Mouse (Mus musculus) adrenal gland, postnatal 25 days (tissue): ENCODE measurements around the gene Hist1h4j. TPM values are rescaled to one million over a fixed set of nuclear protein-coding genes. Genes with fewer than 3 reads are reported as not detected.

Source experiments
- DNase-seq: peaks from one replicate; pipeline ENCODE4 v3.0.0; 2021; ENCODE audit warnings: mixed read lengths
- microRNA-seq, 2 experiments: library from miRNA; unstranded; fragments of <30 nt; microRNA quantifications; one replicate each; pipeline ENCODE4 v1.2.0; 2021
- total RNA-seq: library from RNA; stranded (reverse); gene quantifications from 2 replicates; pipeline ENCODE4 v1.2.3, GENCODE M21; 2021

Gene Hist1h4j
- total RNA-seq, 1 experiment from 2014 or later: 22.8 TPM

DNA sequence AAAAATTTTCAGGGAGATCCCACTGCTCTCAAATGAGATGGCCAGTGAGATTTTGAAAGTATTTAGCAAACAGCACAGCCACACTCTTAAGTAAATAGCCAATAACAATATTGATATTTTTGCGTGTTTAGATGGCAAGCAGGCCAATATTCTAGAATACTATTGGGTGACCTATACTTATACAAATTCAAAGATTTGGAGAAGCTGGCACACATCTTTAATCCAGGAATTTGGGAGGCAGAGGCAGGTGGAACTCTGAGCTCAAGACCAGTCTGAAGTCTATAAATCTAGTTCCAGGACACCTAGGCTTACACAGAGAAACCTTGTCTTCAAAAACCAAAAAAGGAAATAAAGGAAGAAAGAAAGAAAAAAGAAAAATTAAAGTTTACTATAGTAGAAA lies 46.8 kb downstream of the Hist1h4j start:
- DNase-seq: no peak

DNA sequence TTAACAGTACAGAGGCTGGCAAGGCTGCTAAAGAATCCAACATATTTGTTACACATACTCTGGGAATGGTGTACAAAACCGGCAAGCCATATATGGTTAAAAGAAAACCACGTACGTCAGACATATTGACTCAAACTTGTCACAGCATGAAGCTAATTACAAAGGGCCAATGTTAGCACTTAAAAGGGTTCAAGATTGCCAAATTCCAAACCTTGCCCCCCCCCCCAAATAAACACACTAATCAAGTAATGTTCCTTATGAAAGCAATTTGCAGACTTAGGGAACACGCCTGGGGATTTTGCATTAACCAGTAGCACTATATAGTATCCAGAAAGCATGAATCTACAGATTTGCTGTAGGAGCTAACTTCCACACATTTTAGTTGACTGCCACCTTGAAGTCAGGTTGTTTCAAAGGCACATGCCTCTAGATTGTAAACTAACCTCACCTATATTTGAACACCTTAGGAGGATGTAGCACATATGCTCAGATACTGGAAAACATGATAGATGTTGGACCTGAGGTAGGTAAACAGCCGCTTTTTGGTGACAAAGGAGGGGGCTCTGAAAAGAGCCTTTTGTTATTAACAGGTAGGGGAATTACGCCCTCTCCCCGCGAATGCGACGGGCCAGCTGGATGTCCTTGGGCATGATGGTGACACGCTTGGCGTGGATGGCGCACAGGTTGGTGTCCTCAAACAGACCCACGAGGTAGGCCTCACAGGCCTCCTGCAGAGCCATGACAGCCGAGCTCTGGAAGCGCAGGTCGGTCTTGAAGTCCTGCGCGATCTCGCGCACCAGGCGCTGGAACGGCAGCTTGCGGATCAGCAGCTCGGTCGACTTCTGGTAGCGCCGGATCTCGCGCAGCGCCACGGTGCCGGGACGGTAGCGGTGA lies 47.7 kb downstream of the Hist1h4j start:
- DNase-seq: peak; percentile 7

DNA sequence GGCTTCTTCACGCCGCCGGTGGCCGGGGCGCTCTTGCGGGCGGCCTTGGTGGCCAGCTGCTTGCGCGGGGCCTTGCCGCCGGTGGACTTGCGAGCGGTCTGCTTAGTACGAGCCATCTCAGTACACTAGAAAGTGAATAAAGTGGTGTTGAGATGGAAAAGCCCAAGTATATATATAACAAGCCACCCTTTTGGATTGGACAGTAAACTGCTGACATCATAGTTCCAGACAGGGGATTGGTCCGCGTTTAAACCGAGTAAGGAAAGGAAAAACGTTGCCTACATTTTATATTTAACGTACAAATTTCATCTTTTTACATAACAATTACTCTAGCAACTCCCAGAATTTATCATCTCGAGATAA lies 48.4 kb downstream of the Hist1h4j start, which contains the start of gene Hist1h3i:
Gene Hist1h3i (minus strand): TSS at position 116 of the 363 bp plus-strand sequence.
- peak; percentile 13 for DNase-seq

DNA sequence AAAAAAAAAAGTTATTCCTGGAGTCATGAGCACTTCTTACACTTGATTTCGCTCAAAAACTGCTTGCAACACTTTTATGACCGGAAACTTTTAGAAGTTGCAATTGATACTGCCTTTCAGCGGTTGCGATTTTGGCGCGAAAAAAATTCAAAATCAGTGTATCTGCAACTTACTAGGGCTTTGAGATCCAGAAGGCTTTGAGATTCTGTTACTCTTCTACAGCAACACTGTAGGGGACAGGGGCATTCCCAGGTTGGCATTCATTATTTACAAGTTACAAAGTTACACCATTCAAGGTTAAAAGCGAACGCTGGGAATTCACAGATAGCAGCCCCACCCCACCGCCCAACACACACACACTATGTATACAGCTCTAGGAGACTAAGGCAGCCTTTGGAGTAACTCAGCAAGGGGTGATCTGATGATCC lies 48.9 kb downstream of the Hist1h4j start:
- DNase-seq: no peak

DNA sequence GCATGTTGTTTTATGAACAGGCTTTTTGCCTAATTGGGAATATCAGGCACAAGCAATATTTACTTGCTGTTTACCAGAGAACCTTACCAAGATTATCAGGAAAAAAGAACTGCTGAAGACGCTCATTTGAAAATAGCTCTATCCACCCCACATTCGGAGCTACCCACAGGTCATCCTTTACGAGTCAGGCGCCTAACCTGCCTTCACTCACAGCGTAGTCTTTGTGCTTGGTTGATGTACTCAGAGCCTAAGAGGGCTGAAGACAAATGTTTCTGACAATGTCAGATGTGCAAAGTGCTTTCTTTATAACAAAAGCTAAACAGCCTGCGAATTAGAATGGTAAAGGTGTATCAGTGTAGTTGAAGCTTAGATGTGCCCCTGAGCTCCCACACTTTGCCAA lies 49.4 kb downstream of the Hist1h4j start:
- DNase-seq: no peak

Small RNA genes lying within 50 kb of the gene (microRNA-seq; reads per million reads assigned to microRNA genes)
- gene Gm44357 (0 reads per million in 2 experiments), gene Gm44367 (0 to 0.34 reads per million in 2 experiments), gene Gm44454 (0 to 0.34 reads per million in 2 experiments)

Other genes with a start within 250 kb of the Hist1h4j start
- 10.1 and 11.3 TPM in 2 replicates for gene AK157302, start 239.8 kb upstream of the Hist1h4j start, total RNA-seq
- 88.1 and 113 TPM in 2 replicates for gene Gm11273, start 233.6 kb upstream of the Hist1h4j start, total RNA-seq
- gene Zkscan8, start 203.9 kb upstream of the Hist1h4j start, total RNA-seq: 19.8 and 28.4 TPM in 2 replicates
- gene Olfr1366, start 192.3 kb upstream of the Hist1h4j start, total RNA-seq: not detected in 2 replicates
- gene Olfr1535, start 175.2 kb upstream of the Hist1h4j start, total RNA-seq: not detected in 2 replicates
- not detected in 2 replicates for gene Olfr1364, start 153.3 kb upstream of the Hist1h4j start, total RNA-seq
- gene Olfr1362, start 121.0 kb upstream of the Hist1h4j start, total RNA-seq: not detected in 2 replicates
- not detected in 2 replicates for gene Olfr11, start 92.5 kb upstream of the Hist1h4j start, total RNA-seq
- gene Olfr1361, start 71.7 kb upstream of the Hist1h4j start, total RNA-seq: not detected in 2 replicates
- gene Olfr1360, start 57.7 kb upstream of the Hist1h4j start, total RNA-seq: not detected in 2 replicates
- not detected in 2 replicates for gene Olfr1359, start 37.0 kb upstream of the Hist1h4j start, total RNA-seq
- gene Hist1h2bl, start 18.9 kb upstream of the Hist1h4j start, total RNA-seq: 91.0 and 102 TPM in 2 replicates
- gene Hist1h2ai, start 18.6 kb upstream of the Hist1h4j start, total RNA-seq: 9.0 and 60.3 TPM in 2 replicates
- gene Hist1h3h, start 17.4 kb upstream of the Hist1h4j start, total RNA-seq: 105 and 138 TPM in 2 replicates
- gene Hist1h2bm, start 13.0 kb upstream of the Hist1h4j start, total RNA-seq: 26.4 and 32.4 TPM in 2 replicates
- 152 and 260 TPM in 2 replicates for gene Hist1h4k, start 15.4 kb downstream of the Hist1h4j start, total RNA-seq
- gene Hist1h2ak, start 18.8 kb downstream of the Hist1h4j start, total RNA-seq: 28.8 and 39.5 TPM in 2 replicates
- 52.6 and 54.5 TPM in 2 replicates for gene Hist1h2bn, start 19.1 kb downstream of the Hist1h4j start, total RNA-seq
- gene Hist1h1b, start 45.6 kb downstream of the Hist1h4j start, total RNA-seq: 48.9 and 60.4 TPM in 2 replicates
- gene Hist1h3i, start 48.3 kb downstream of the Hist1h4j start, total RNA-seq: 122 and 132 TPM in 2 replicates
- gene Hist1h2an, start 52.2 kb downstream of the Hist1h4j start, total RNA-seq: 17.4 and 21.1 TPM in 2 replicates
- gene Hist1h2bp, start 52.4 kb downstream of the Hist1h4j start, total RNA-seq: 37.8 and 38.3 TPM in 2 replicates
- 40.4 and 87.7 TPM in 2 replicates for gene Hist1h2bq, start 75.1 kb downstream of the Hist1h4j start, total RNA-seq
- gene Hist1h2ao, start 75.4 kb downstream of the Hist1h4j start, total RNA-seq: 56.7 and 173 TPM in 2 replicates
- 279 and 356 TPM in 2 replicates for gene Hist1h4m, start 76.7 kb downstream of the Hist1h4j start, total RNA-seq
- gene Hist1h4n, start 97.1 kb downstream of the Hist1h4j start, total RNA-seq: 43.4 and 51.9 TPM in 2 replicates
- 4.5 and 108 TPM in 2 replicates for gene Hist1h2ap, start 98.4 kb downstream of the Hist1h4j start, total RNA-seq
- 39.7 and 86.5 TPM in 2 replicates for gene Hist1h2br, start 98.7 kb downstream of the Hist1h4j start, total RNA-seq
- gene Zfp184, start 210.0 kb downstream of the Hist1h4j start, total RNA-seq: 2.0 and 2.1 TPM in 2 replicates
- not detected in 2 replicates for gene Pom121l2, start 246.1 kb downstream of the Hist1h4j start, total RNA-seq